Mouse (Mus musculus) liver, embryonic 14.5 days (tissue): ENCODE measurements around the gene Opn1mw.

ENCODE experiments used
- CTCF ChIP-seq: IDR thresholded peaks from 2 replicates; pipeline ENCODE4 v1.5.1; 2016; ENCODE audit warnings: antibody characterized with exemption, low read depth, control low read depth
- EP300 ChIP-seq: IDR thresholded peaks from 2 replicates; pipeline ENCODE4 v1.6.1; 2016; ENCODE audit warnings: antibody characterized with exemption, low read depth

GRCm38 (mm10) chrX:74108747-74109146 is 18.5 kb upstream of the Opn1mw start:
- TF ChIP-seq CTCF (no peak), EP300 (no peak)
